23 mouse cellular contexts compared by ENCODE assay signal in genomic region chr2:154972981-154973380, GRCm38 (mm10). TPM values are rescaled to one million over a fixed set of nuclear protein-coding genes. Genes with fewer than 3 reads are reported as not detected.
DNase-seq lines count a peak whose midpoint lies in the region; ATAC-seq lines count a peak whose summit lies in the region.
"Had no signal": no experiment of that assay in that cellular context is flagged by ENCODE, and none has a peak within 500 bp of the region (broad histone marks: within the 10 kb centered on the region; RNA-seq: fewer than 3 reads in every experiment).

No protein-coding gene starts in this region.

- peaks cover 34% of the 10 kb centered on the region for H3K4me1 ChIP-seq in lung, embryonic 15.5 days

- 0 out of 2 replicates have a peak overlapping the region, but pooled peaks have one; percentile 41 for H3K27ac ChIP-seq in lung, embryonic 15.5 days
- H3K27ac ChIP-seq: forebrain, embryonic 15.5 days; hindbrain, embryonic 10.5 days; hindbrain, embryonic 14.5 days had no signal

- no peaks in the 10 kb centered on the region for H3K27me3 ChIP-seq in lung, embryonic 15.5 days
- H3K27me3 ChIP-seq: embryonic facial prominence, embryonic 13.5 days; forebrain, embryonic 15.5 days had no signal

- H3K4me2 ChIP-seq in lung, embryonic 15.5 days: no peak overlapping the region
- H3K4me2 ChIP-seq: embryonic facial prominence, embryonic 13.5 days; forebrain, embryonic 15.5 days; heart, embryonic 12.5 days; hindbrain, embryonic 14.5 days had no signal

- 35% methylated on average over 5 of the region's 5 CpGs for WGBS in lung, embryonic 15.5 days

- DNase-seq in embryo, embryonic 10 days (ENCODE audit: low spot score): peak; percentile 21
- DNase-seq in embryo, embryonic 9.5 days (ENCODE audit: extremely low spot score): no peak
- DNase-seq in lung, adult 18-20 months: no peak
- DNase-seq in forelimb bud, embryonic 11.5 days (ENCODE audit: low read depth, low spot score): peak; percentile 83
- DNase-seq in left cerebral cortex, postnatal 25 days (ENCODE audit: low spot score in 2 of 2): no peak
- no peak for DNase-seq in kidney, adult 11 months
- DNase-seq: adrenal gland, postnatal 10 days; B cell, adult 2 months; cerebellum, adult 11 months; cerebellum, adult 8-10 months; cerebellum, postnatal 14 days; gastrocnemius, postnatal 10 days had no signal

- no peak overlapping the region for H3K9ac ChIP-seq in lung, embryonic 15.5 days
- H3K9ac ChIP-seq: embryonic facial prominence, embryonic 13.5 days; forebrain, embryonic 15.5 days; heart, embryonic 12.5 days; hindbrain, embryonic 14.5 days had no signal

- no peak overlapping the region for H3K4me3 ChIP-seq in lung, embryonic 15.5 days
- H3K4me3 ChIP-seq: embryonic facial prominence, embryonic 13.5 days; erythroblast, embryonic 14.5 days; forebrain, embryonic 15.5 days; heart, embryonic 12.5 days; hindbrain, embryonic 10.5 days had no signal

- H3K36me3 ChIP-seq in lung, embryonic 15.5 days: no peaks in the 10 kb centered on the region
- H3K36me3 ChIP-seq: embryonic facial prominence, embryonic 13.5 days; forebrain, embryonic 15.5 days; G1E; heart, embryonic 12.5 days; hindbrain, embryonic 10.5 days had no signal

- H3K9me3 ChIP-seq in lung, embryonic 15.5 days: no peaks in the 10 kb centered on the region
- H3K9me3 ChIP-seq: embryonic facial prominence, embryonic 13.5 days; forebrain, embryonic 15.5 days; G1E; heart, embryonic 12.5 days; hindbrain, embryonic 10.5 days had no signal

- ATAC-seq in lung, embryonic 15.5 days (ENCODE audit: borderline replicate concordance, extremely low read depth, low FRiP score, low TSS enrichment): no peak
- ATAC-seq: CD4-positive, CD25-positive, alpha-beta regulatory T cell, adult 4 months; forebrain, embryonic 15.5 days had no signal

- intact Hi-C loops in left cerebral cortex, postnatal 25 days (cut with DNase I): no loop called here

RNA-seq across cellular contexts. Expression of gene Gm14226, which starts 45.1 kb away (rescaled TPM):
- 0.29 TPM in 2 replicates for polyA plus RNA-seq in lung, embryonic 15.5 days (2015; fragmentation: Nextera tagmentation; extraction: Ambion mirVana)
- under 1 TPM; 0.11 to 0.16 TPM for total RNA-seq in left cerebral cortex, postnatal 25 days (2021)
- total RNA-seq: common myeloid progenitor, adult 5-6 weeks; gastrocnemius, postnatal 10 days; gastrocnemius, postnatal 4 days had no signal
- polyA plus RNA-seq: CD4-positive, CD25-positive, alpha-beta regulatory T cell, adult 4 months; erythroblast, embryonic 14.5 days; G1E; hindbrain, embryonic 14.5 days had no signal

Comparison
In these comparisons a context has a peak if more than half of its experiments do, and no peak if none do; other contexts are left out.
1. DNase-seq: peak in embryo, embryonic 10 days (single experiment) and forelimb bud, embryonic 11.5 days (single experiment); none in embryo, embryonic 9.5 days (single experiment), lung, adult 18-20 months (0 of 2), left cerebral cortex, postnatal 25 days (0 of 2) and kidney, adult 11 months (single experiment).